Mouse (Mus musculus): ENCODE measurements around the gene Tbck.

GRCm38 (mm10) chr3:132851841-132852728 lies 168.1 kb downstream of the Tbck start:
- TF ChIP-seq CTCF (IDR thresholded peaks at IDR 0.05; ENCODE audit: extremely low read depth, insufficient read depth, low read length) (no peak), POLR2A (IDR thresholded peaks at IDR 0.05; ENCODE audit: extremely low read depth, insufficient read depth, low read length) (no peak)

All from cortical plate, adult 2 months (tissue).